Mouse (Mus musculus): Measurements from ENCODE around the gene Ly6g5c.

DNA sequence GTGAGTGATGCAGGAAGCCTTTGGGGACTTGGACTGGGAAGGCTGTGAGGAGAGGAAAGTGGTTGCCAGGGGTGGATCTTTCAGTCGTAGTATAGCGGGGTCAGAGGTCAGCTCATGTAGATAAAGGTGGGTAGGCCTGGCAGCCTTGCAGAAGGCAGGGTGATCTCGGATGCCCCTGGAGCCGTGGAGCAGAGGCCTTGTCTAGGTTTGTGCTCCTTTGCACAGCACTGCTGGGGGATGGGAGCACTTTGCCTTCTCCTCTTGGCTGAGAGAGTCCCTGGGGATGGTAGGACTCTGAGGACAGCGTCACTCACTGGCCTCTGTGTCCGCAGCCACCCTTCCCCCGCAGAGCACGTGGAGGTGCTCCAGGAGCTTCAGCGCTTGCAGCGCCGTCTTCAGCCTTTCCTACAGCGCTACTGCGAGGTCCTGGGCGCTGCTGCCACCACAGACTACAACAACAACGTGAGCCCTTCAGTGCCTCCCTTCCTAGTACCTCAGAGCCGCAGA is 32.5 kb downstream of the Ly6g5c start:
- TF ChIP-seq GATA1 (IDR thresholded peaks at IDR 0.05; ENCODE audit: borderline replicate concordance, low read length) (no peak), FLI1 (IDR thresholded peaks at IDR 0.05; ENCODE audit: low read length) (no peak)

All from megakaryocyte, embryonic 14.5 days (primary cell).